Mouse (Mus musculus) natural killer cell, adult 2 months (primary cell): Measurements from ENCODE around the gene Phyhipl.

ENCODE experiments used
- DNase-seq, 2 experiments: peaks; one replicate each; pipeline ENCODE4 v3.0.0; 2022; ENCODE audit warnings: low spot score in 2 of 2

Gene Phyhipl

GRCm38 (mm10) chr10:70655828-70656227, at the start of gene Phyhipl:
Gene Phyhipl, minus strand, starts transcription at chr10:70655965.
- DNase-seq: no peak

DNA sequence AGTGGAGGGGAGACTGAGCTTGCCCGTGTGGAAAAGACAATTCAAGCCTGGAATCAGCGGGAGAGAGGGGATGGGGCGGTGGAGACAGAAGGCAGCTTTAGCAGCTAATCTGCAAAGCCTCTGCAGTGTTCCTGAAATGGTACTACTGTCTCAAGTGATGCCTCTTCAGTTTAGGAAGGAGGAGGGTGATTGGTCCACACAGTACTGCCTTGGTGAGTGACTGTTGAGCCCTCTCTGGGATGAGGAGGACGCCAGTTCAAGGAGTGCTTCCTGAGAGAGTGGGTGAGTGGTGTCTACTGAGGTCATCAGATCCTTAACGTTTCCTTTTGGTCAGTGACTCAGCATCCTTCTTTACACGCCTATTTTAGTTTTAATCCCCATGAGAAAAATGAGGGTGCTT, 47.4 kb upstream of the Phyhipl start:
- DNase-seq: no peak

DNA sequence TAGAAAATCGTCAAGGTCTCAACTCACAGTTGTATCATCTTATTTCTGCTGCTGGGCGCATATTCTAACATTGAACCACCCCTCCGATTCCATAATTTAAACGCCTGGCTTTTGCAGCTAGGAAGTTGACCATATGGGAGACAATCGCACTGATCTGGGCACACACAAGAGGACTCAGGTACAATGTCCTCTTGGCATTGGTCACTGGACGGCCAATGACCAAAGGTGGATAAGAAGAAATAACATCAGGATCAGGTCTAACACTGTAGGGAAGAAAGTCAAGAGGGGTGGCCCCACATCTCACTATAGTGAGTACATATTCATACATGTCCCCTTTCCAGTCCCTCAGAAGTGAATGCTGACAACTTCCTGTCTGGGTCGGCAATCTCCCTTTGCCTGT, 43.8 kb upstream of the Phyhipl start:
- no peak for DNase-seq

- no peak for DNase-seq
Measured at GRCm38 (mm10) chr10:70698014-70698413, 42.2 kb upstream of the Phyhipl start.

- DNase-seq: no peak
Measured at GRCm38 (mm10) chr10:70696748-70697585, 41.2 kb upstream of the Phyhipl start.

DNA sequence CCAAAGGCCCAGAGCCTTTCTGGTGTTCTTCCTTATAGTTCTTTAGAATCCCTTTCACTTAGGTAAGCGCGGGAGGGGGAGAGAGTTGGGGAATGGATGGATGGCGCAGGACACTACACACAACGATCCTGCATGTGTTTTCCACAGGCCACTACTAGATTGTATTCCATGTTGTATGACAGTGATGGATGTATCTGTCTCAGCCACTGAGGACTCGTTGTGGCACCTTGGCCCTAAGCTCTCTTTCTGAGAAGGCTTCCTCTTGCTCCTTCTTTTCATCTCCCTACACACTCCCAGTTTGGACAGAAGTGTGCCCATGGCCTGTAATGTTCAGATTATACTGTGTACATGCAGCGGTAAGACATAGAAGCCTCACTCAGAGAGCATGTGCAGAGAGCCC, 33.6 kb upstream of the Phyhipl start:
- DNase-seq: no peak

DNA sequence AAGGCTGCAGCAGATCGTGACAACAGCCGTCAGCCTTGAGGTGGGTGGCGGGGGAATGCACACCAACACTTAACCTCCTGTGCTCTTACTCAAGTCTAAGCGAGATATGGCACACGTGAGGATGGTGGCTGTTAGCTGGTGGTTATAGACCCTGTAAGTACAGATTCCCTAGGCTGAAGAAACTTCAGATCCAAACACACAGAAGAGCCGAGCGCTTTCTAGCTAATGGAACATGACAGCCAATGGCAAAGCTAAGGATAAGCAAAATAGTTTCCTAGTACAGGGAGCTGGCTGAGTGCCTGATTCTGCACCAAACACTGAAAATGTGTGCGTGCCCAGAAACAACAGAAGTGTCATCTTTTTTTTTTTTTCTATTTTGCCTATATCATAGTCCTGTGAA, 33.1 kb upstream of the Phyhipl start:
- no peak for DNase-seq

GRCm38 (mm10) chr10:70686941-70687703, 31.4 kb upstream of the Phyhipl start:
- no peak for DNase-seq

DNA sequence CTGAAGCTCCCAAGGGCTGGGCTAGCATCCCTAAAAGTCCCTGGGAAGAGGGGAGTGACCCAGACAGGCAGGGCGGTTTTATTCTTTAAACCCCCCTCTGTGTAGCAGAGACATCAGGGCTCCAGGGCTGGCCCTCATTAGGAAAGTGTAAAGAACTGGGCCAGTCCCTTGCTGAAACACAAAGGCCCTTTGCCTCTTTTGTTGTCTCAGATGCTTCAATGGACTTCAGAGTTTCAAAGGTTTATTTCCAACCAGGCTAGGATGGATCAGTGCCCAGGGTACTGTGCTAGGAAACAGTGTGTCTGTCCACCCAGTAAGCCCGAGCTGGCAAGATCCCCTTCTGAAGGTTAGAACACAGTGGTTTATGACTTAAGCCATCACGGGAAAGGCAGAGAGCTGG, 30.7 kb upstream of the Phyhipl start:
- no peak for DNase-seq

DNA sequence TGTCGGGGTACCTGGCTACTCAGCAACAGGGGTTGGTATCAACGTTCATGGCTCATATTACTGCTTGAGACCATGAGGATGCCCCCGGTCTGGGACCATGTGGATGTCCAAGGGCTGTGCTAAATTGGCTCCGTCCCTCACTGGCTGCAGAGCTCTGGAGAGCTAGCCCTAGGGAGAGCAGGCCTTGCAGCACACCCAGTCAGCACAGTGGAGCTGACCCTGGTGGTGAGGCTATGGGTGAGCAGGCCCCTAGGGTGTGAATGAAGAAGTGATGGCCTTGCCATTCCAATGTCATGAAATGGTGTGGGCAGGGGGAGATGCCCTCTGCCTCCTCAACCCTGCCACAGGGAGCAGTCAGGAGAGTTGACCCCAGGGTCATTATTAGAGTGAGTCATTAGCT, 27.7 kb upstream of the Phyhipl start:
- DNase-seq: no peak

- no peak for DNase-seq
Measured at GRCm38 (mm10) chr10:70677946-70678345, 22.2 kb upstream of the Phyhipl start.

GRCm38 (mm10) chr10:70656272-70656671, 507 bp upstream of the Phyhipl start:
- DNase-seq: no peak

GRCm38 (mm10) chr10:70654655-70655054, 1.1 kb downstream of the Phyhipl start:
- no peak for DNase-seq

DNA sequence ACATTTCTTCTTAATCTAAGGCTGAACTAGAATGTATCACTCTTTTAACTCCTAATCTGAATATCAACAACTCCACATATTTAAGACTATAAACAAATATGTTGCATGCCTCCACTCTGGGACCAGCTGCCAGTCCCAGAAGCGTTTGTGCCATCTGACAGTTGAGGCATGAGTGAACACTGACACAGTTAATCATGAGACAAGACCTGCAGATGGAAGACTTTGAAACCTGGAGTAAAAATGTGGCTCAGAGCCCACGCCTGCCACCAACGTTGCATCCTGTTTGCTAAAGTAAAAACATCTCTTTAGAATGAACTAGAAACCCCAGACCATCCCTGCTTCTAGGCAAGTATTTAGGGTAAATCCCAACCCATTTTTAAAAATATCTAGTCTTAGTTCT, 1.6 kb downstream of the Phyhipl start:
- no peak for DNase-seq

DNA sequence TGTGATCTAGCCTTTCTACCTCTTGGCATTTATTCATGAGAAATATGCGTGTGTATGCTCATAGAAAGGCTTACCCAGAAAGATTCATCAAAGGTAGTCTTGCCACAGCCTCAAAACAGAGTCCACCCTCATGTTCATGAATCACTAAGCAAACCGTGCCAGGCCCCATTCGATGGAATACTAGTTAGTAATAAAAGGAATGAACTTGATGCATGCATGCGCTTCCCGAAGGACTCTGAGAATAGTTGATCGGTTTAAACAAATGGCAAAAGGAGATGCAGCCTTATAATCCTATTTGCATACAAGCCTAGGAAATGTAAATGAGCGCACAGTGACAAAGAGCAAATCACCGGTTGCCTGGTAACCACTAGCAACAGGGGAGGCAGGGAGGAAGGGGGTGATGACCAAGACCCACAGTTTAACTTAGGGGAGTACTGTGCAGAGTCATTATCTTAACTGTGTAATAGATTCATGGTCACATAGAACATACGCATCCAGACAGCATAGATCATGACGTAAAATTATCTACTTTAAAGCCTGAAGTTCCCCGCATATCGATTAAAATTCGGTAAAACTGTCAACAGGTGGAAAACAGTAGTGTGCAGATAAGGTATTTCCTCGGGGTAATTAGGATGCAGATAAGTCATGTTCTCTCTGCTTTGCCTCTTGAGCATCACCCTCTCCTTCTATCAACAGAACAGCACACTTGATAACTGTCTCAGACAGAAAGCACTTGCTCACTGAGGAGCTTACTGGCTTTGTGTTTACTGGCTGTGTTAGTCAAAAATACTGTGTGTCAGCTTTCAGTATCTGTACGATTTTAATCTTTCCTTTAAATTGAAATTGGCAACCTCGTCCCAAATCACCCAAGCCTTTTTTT, 3.8 kb downstream of the Phyhipl start:
- DNase-seq: no peak

GRCm38 (mm10) chr10:70648831-70649230, 6.9 kb downstream of the Phyhipl start:
- DNase-seq: no peak

DNA sequence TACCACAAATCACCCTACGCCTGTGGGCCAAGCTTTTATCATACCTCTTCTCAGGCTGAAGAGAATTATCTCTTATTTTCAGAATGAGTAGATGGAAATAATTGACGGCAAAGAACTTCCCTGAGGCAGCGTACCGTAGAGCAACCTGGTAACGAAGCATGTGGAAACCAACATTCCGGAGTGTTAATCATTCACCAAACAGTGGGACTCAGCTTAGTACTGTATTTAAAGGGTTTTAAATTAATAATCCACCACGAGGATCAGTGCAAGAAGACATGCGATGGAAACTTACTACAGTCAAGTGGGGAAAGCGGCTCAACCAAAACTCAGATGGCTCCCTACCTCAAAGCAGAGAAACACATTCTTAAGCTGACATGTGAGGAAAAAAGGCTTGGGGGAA, 12.6 kb downstream of the Phyhipl start:
- DNase-seq: no peak

GRCm38 (mm10) chr10:70640896-70641596, 14.7 kb downstream of the Phyhipl start:
- no peak for DNase-seq

DNA sequence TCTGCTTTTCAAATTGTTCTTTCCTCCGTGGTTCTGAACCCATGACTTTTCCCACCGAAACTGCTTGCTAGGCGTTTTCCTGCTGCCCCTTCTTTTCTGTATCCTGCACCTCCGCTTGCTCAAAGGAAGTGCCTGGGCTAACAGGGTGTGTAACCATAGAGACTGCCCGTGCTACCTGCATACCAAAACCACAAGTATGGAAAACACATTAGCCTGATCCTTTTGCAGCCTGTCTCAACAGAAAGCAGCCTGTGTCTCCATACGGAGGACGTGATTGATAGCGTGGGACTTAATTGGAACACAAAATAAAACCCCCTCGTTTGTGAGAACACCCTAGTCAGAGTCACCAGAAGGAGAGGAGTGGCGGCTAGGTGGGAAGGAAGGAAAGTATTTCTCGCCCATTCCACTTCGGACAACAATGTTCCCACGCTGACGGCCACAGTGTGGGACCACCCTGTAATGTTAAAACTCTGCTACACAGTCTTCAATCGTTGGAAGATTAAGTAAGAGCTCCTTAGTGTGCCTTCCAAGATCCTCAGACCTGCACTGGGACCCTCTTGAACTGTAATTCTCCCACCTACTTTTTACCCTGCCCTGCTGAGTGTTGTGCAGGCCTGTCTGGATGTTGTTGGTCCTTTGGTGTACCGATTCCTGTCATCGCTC, 15.6 kb downstream of the Phyhipl start:
- DNase-seq: no peak

- no peak for DNase-seq
Measured at GRCm38 (mm10) chr10:70637640-70638328, 18.0 kb downstream of the Phyhipl start.
